Mouse (Mus musculus) liver, adult 2 months (tissue): ENCODE measurements around the gene Acsf2.

Experiments used
- CTCF ChIP-seq: fragments of 200-500 bp; IDR thresholded peaks from 2 replicates; pipeline ENCODE4 v1.5.1; 2011; ENCODE audit warnings: low read depth, low read length, control low read depth
- POLR2A ChIP-seq: fragments of 200-500 bp; IDR thresholded peaks from 2 replicates; pipeline ENCODE4 v1.6.1; 2011; ENCODE audit warnings: low read length, control low read depth; ENCODE audit not compliant: insufficient read depth; ENCODE audit errors: extremely low read depth

- TF ChIP-seq CTCF = no peak
- TF ChIP-seq POLR2A = no peak
Measured at GRCm38 (mm10) chr11:94644461-94645219, 43.0 kb upstream of the Acsf2 start.
